Mouse (Mus musculus) lung, embryonic 14.5 days (tissue): ENCODE results near the gene Dph1. TPM values are rescaled to one million over a fixed set of nuclear protein-coding genes. Genes with fewer than 3 reads are reported as not detected.
A peak's percentile ranks its signal among the peaks of the same experiment; 100 is the strongest.

Source experiments
- ATAC-seq: fragments of 200-750 bp; cut with Nextera tagmentation; 2 replicates; pipeline ENCODE4 v1.8.0; 2017; ENCODE audit warnings: mild to moderate bottlenecking, moderate TSS enrichment, moderate library complexity; ENCODE audit not compliant: insufficient read depth
- DNase-seq: peaks from one replicate; pipeline ENCODE4 v3.0.0-alpha.2; 2015
- H3K27ac ChIP-seq: fragments of 300-500 bp; sonication (generic); 2 replicates; pipeline ENCODE4 v1.5.1; 2014; ENCODE audit warnings: low read depth, mild to moderate bottlenecking, moderate library complexity
- H3K27me3 ChIP-seq: fragments of 300-500 bp; sonication (generic); 2 replicates; pipeline ENCODE4 v1.6.1; 2014; ENCODE audit warnings: low read length, control low read depth; ENCODE audit not compliant: insufficient read depth
- H3K36me3 ChIP-seq: fragments of 300-500 bp; sonication (generic); 2 replicates; pipeline ENCODE4 v1.6.1; 2014; ENCODE audit warnings: control low read depth; ENCODE audit not compliant: insufficient read depth
- H3K4me1 ChIP-seq: fragments of 300-500 bp; sonication (generic); 2 replicates; pipeline ENCODE4 v1.6.1; 2014; ENCODE audit warnings: antibody characterized with exemption, control low read depth; ENCODE audit not compliant: insufficient read depth
- H3K4me2 ChIP-seq: fragments of 300-500 bp; sonication (generic); 2 replicates; pipeline ENCODE4 v1.6.1; 2014; ENCODE audit warnings: mild to moderate bottlenecking
- H3K4me3 ChIP-seq: fragments of 300-500 bp; sonication (generic); 2 replicates; pipeline ENCODE4 v1.5.1; 2014; ENCODE audit warnings: low read depth, low read length
- H3K9ac ChIP-seq: fragments of 300-500 bp; sonication (generic); 2 replicates; pipeline ENCODE4 v1.6.1; 2014
- H3K9me3 ChIP-seq: fragments of 300-500 bp; sonication (generic); 2 replicates; pipeline ENCODE4 v1.6.1; 2016; ENCODE audit warnings: low read depth, low read length, control low read depth
- CTCF ChIP-seq: IDR thresholded peaks from 2 replicates; pipeline ENCODE4 v1.5.1; 2016; ENCODE audit warnings: antibody characterized with exemption, low read depth
- WGBS: fragments of 180-500 bp; shearing (Covaris S2); extraction: QIAGEN DNeasy Blood & Tissue Kit; methylation state at CpG from one replicate; pipeline ENCODE4 v1.1.7; 2014; 5-methylcytosine and 5-hydroxymethylcytosine counted together
- polyA plus RNA-seq: library from polyadenylated mRNA; unstranded; fragments of >200 nt; fragmentation: Nextera tagmentation; extraction: Ambion mirVana; gene quantifications from 2 replicates; pipeline ENCODE4 v1.2.1, GENCODE M21; 2014

Gene Dph1
- polyA plus RNA-seq, 1 experiment from 2014 or later, result 26.5 TPM

GRCm38 (mm10) chr11:75168590-75169361, 22.3 kb downstream of the Dph1 start:
- Histone ChIP-seq H3K4me2 (peak overlapping the region; percentile 76), H3K4me1 (peaks cover 2% of the 10 kb centered on the region), H3K27ac (peak overlapping the region; percentile 95), H3K36me3 (peaks cover 39% of the 10 kb centered on the region), H3K9ac (peak overlapping the region; percentile 91), H3K9me3 (no peaks in the 10 kb centered on the region), H3K4me3 (peak overlapping the region; percentile 77), H3K27me3 (peaks cover 82% of the 10 kb centered on the region)
- peak; percentile 93 for DNase-seq
- TF ChIP-seq CTCF, result peak; percentile 78
- peak; percentile 35 for ATAC-seq
- 0% methylated on average over 77 of the region's 83 CpGs for WGBS

DNA sequence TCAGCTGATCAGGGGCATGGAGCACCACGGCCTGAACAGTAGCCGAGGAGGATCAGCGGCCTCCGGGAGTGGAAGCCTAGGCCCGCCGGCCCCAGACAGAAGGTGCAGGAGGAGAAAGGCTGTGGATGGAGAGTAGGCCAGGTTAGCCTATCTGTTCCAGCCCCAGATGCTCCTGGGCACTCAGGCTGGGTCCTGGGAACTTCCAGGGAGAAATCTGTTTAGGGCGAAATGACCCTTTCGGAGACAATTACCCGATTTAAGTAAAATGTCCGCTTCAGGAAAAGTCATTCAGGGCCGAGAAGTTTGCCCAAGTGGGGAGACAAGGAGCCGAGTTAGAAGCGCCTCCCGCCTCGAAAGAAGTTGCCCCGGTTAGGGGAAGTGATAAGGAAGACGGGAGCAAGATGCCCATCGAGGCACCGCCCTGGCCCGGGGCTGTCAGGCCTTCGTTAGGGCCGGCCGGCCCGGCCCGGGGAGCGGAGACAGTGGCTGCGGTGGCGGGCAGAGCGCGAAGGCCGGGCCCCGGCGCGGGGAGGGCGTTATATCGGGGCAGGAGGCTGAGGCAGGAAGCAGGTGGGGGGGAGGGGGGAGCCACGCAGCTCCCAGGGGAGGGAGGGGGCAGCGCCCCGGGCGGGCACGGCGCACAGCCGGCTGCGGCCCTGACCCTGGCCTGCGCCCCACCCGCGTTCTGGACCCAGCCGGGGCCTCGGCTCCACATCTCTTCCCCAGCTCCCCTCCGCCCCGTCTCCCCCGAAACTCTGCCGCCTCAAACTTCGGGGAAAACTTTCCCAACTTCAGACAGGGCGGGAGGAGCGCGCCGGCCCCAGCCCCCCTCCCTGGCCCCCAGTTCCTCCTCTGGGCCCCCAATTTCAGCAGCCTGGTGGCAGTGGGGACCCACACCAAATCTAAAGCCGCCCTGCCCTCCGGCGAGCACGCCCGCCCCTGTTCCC, 23.1 kb downstream of the Dph1 start:
- peaks cover 48% of the 10 kb centered on the region for H3K36me3 ChIP-seq
- no peaks in the 10 kb centered on the region for H3K9me3 ChIP-seq
- H3K4me1 ChIP-seq, result peaks cover 4% of the 10 kb centered on the region
- ATAC-seq (no peak), DNase-seq (peak; percentile 59)
- peaks cover 78% of the 10 kb centered on the region for H3K27me3 ChIP-seq
- peak overlapping the region; percentile 77 for H3K4me3 ChIP-seq
- 4% methylated on average over 45 of the region's 63 CpGs for WGBS
- TF ChIP-seq CTCF, result no peak
- H3K27ac ChIP-seq, result peak overlapping the region; percentile 95
- peak overlapping the region; percentile 91 for H3K9ac ChIP-seq
- H3K4me2 ChIP-seq, result peak overlapping the region; percentile 76

DNA sequence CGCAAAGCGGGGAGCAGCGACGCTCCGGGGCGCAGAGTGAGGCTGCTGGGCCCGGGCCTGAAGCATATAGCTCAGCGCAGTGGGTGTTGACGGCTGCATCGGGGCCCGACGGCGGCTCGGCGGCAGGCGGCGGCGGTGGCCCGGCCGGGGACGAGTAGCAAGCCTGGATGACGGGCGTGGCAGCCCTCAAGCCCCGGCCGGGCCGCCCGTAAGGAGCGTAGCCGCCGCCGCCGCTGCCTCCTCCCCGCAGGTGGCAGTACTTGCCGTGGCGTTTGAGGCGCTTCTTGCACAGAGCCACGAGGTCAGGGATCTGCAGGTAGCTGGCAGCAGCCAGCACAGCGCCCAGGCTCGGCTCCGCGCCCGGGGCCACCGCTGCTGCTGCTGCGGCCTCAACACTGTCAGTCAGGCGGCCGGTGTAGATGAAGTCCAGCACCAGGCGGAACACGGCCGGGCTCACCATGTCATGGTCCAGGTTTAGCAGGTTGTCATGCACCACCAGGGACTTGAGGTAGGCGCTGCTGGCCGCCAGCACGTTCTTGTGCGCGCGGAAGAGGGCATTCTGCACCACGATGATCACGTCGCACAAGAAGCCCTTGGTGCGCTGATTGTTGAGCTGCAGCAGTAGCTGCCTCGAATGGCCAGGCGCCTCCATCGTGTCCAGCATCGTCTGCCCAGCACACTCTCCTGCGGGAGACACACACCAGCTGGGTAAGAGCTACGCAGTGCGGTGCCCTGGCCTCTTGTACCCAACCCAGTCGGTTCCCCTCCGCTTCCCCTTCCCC, 24.0 kb downstream of the Dph1 start:
- ATAC-seq (no peak), DNase-seq (peak; percentile 63)
- Histone ChIP-seq H3K36me3 (peaks cover 57% of the 10 kb centered on the region), H3K27ac (peak overlapping the region; percentile 95), H3K9ac (peak overlapping the region; percentile 91), H3K4me3 (peak overlapping the region; percentile 77), H3K4me1 (peaks cover 8% of the 10 kb centered on the region), H3K9me3 (no peaks in the 10 kb centered on the region), H3K27me3 (peaks cover 70% of the 10 kb centered on the region), H3K4me2 (peak overlapping the region; percentile 76)
- WGBS, result 3% methylated on average over 68 of the region's 68 CpGs
- no peak for TF ChIP-seq CTCF

GRCm38 (mm10) chr11:75166193-75166842, 24.7 kb downstream of the Dph1 start:
- Histone ChIP-seq H3K4me1 (peaks cover 8% of the 10 kb centered on the region), H3K4me3 (peak overlapping the region; percentile 77), H3K36me3 (peaks cover 60% of the 10 kb centered on the region), H3K27ac (peak overlapping the region; percentile 95), H3K9me3 (no peaks in the 10 kb centered on the region), H3K27me3 (peaks cover 62% of the 10 kb centered on the region), H3K9ac (peak overlapping the region; percentile 91), H3K4me2 (peak overlapping the region; percentile 76)
- WGBS, result 6% methylated on average over 55 of the region's 55 CpGs
- TF ChIP-seq CTCF, result no peak
- ATAC-seq (no peak), DNase-seq (peak; percentile 56)

DNA sequence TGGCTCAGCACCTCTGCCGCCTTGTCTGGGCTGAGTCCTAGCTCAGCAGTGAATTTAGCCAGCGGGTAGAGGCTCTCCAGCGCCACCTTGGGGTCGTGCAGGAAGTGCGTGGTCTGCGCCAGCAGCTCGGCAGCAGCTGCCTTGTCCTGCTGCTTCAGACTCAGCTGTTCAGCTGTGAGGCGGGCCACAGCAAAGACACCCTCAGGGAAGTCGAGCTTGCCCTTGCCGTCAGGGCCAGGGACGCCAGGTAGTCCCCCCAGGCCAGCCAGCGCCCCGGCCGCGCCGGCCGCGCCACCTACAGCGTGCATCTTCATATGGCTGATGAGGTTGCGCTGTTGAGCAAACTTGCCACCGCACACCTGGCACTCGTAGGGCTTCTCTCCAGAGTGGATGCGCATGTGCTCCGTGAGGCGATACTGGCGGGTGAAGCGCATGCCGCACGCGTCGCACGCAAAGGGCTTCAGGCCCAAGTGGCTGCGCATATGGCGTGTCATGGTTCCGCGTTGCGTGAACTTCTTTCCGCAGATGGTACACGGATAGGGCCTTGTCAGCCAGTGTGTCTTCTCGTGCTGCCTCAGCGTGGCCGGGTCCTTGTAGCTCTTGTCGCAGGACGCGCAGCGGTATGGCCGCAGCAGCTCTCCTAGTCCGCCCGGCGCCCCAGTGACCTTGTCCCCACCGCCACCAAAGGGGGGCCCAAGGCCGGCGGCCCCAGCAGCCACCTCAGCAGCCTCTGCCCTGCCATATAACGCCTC, 25.4 kb downstream of the Dph1 start:
- WGBS, result 7% methylated on average over 54 of the region's 54 CpGs
- H3K4me1 ChIP-seq, result peaks cover 8% of the 10 kb centered on the region
- H3K27me3 ChIP-seq, result peaks cover 55% of the 10 kb centered on the region
- ATAC-seq (no peak), DNase-seq (peak; percentile 87)
- H3K9ac ChIP-seq, result peak overlapping the region; percentile 91
- H3K4me2 ChIP-seq, result peak overlapping the region; percentile 76
- TF ChIP-seq CTCF, result peak; percentile 90
- H3K36me3 ChIP-seq, result peaks cover 67% of the 10 kb centered on the region
- peak overlapping the region; percentile 95 for H3K27ac ChIP-seq
- H3K4me3 ChIP-seq, result peak overlapping the region; percentile 77
- no peaks in the 10 kb centered on the region for H3K9me3 ChIP-seq
